Mouse (Mus musculus) erythroblast, embryonic 14.5 days (primary cell): ENCODE measurements around the gene Tenm3.

ENCODE experiments used
- GATA1 ChIP-seq: IDR thresholded peaks from 2 replicates; pipeline ENCODE4 v1.6.1; 2012; ENCODE audit warnings: low read length, inconsistent platforms, mixed read lengths
- TAL1 ChIP-seq: IDR thresholded peaks from 3 replicates; pipeline ENCODE4 v1.6.1; 2012; ENCODE audit warnings: low read length, inconsistent platforms, mixed read lengths

GRCm38 (mm10) chr8:48865485-48865884 lies 21.7 kb upstream of the Tenm3 start:
- TF ChIP-seq TAL1, result no peak
- no peak for TF ChIP-seq GATA1
